Mouse (Mus musculus): ENCODE data around the gene Gm43738. TPM values are rescaled to one million over a fixed set of nuclear protein-coding genes. Genes with fewer than 3 reads are reported as not detected.

Gm43738 gene
- polyA plus RNA-seq, 1 experiment = not detected

DNA sequence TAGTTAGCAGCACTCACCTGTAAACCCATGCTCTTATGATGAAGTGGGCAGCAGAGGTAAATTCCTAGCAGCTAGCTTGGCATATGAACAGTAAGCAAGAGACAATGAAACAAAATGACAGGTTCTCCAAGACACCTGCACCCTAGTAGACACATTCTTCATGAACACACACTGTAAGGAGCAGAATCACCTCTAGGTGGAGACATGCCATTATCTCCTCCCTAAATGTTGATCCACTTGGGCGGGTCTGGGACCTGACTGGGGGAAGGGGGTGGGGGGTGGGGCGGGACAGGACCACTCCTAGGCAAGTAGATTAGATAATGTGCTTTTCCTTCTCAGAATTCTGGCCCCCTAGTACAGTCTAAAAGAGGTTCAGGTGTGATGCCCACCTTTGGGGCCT is 14.6 kb upstream of the Gm43738 start:
- peak; percentile 23; the same call in 1 of the 2 replicates for TF ChIP-seq CTCF (IDR thresholded peaks at IDR 0.05; ENCODE audit: control insufficient read depth, insufficient read depth, low read length)
- TF ChIP-seq POLR2A (IDR thresholded peaks at IDR 0.05; ENCODE audit: borderline replicate concordance, control insufficient read depth, low read depth, low read length) = no peak
- Histone ChIP-seq H3K27ac (ENCODE audit: control insufficient read depth, insufficient read depth, low read depth, low read length, poor library complexity) (no peak overlapping the region), H3K4me1 (ENCODE audit: control insufficient read depth, insufficient read depth, low read length) (no peaks in the 10 kb centered on the region), H3K4me3 (replicated peaks; ENCODE audit: control insufficient read depth, low read depth, low read length) (no peak overlapping the region)
- 6% methylated on average over 2 of the region's 2 CpGs for WGBS

DNA sequence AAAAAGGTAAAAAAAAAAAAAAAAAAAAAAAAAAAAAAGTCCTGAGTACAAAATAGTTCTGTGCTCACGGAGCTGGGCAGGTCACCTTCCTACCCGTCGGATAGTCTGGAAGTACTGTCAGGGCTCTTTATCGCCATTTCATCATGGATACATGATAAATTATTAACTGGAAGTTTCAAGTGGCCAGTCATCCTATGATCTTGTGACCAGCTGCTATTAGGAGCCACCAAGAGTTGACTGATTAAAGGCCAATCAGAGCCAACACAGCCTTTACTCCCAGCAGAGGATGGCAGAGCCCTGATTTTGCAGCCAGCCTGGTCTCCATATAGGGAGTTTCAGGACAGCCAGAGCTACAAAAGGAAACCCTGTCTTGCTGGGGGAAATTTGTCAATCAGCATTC is 12.2 kb upstream of the Gm43738 start:
- H3K4me3 ChIP-seq (replicated peaks; ENCODE audit: control insufficient read depth, low read depth, low read length) = no peak overlapping the region
- 87% methylated on average over 4 of the region's 4 CpGs for WGBS
- no peak overlapping the region for H3K27ac ChIP-seq (ENCODE audit: control insufficient read depth, insufficient read depth, low read depth, low read length, poor library complexity)
- peaks cover 1% of the 10 kb centered on the region; the same call in 1 of the 2 replicates for H3K4me1 ChIP-seq (ENCODE audit: control insufficient read depth, insufficient read depth, low read length)
- no peak for TF ChIP-seq CTCF (IDR thresholded peaks at IDR 0.05; ENCODE audit: control insufficient read depth, insufficient read depth, low read length)
- TF ChIP-seq POLR2A (IDR thresholded peaks at IDR 0.05; ENCODE audit: borderline replicate concordance, control insufficient read depth, low read depth, low read length) = no peak

DNA sequence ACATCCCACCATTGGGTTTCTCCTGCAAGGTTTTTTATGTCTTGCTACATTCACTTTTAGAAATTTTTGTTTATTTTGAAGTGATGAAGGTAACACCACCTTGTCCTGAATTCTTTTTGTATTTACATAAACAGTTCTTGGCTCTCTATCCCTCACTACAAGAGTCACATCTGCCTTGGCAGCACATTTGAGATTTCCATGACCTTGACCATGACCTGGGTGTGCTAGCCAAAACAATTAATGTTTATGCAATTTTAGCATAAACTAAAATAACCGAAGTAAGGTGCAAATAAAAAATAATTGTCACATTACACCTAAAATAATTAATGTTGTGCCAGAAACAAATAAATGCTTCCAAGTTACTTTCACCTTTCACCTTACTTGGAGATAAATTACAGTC is 7.2 kb upstream of the Gm43738 start:
- WGBS = 75% methylated on average over 1 of the region's 1 CpGs
- TF ChIP-seq CTCF (IDR thresholded peaks at IDR 0.05; ENCODE audit: control insufficient read depth, insufficient read depth, low read length) = no peak
- no peak for TF ChIP-seq POLR2A (IDR thresholded peaks at IDR 0.05; ENCODE audit: borderline replicate concordance, control insufficient read depth, low read depth, low read length)
- Histone ChIP-seq H3K4me3 (replicated peaks; ENCODE audit: control insufficient read depth, low read depth, low read length) (no peak overlapping the region), H3K4me1 (ENCODE audit: control insufficient read depth, insufficient read depth, low read length) (peaks cover 1% of the 10 kb centered on the region; the same call in 1 of the 2 replicates), H3K27ac (ENCODE audit: control insufficient read depth, insufficient read depth, low read depth, low read length, poor library complexity) (no peak overlapping the region)

GRCm38 (mm10) chr3:89107545-89107944 is 6.6 kb upstream of the Gm43738 start:
- no peak overlapping the region for H3K4me3 ChIP-seq (replicated peaks; ENCODE audit: control insufficient read depth, low read depth, low read length)
- WGBS = 64% methylated on average over 3 of the region's 3 CpGs
- H3K27ac ChIP-seq (ENCODE audit: control insufficient read depth, insufficient read depth, low read depth, low read length, poor library complexity) = no peak overlapping the region
- TF ChIP-seq POLR2A (IDR thresholded peaks at IDR 0.05; ENCODE audit: borderline replicate concordance, control insufficient read depth, low read depth, low read length) (no peak), CTCF (IDR thresholded peaks at IDR 0.05; ENCODE audit: control insufficient read depth, insufficient read depth, low read length) (no peak)
- H3K4me1 ChIP-seq (ENCODE audit: control insufficient read depth, insufficient read depth, low read length) = peaks cover 1% of the 10 kb centered on the region; the same call in 1 of the 2 replicates

DNA sequence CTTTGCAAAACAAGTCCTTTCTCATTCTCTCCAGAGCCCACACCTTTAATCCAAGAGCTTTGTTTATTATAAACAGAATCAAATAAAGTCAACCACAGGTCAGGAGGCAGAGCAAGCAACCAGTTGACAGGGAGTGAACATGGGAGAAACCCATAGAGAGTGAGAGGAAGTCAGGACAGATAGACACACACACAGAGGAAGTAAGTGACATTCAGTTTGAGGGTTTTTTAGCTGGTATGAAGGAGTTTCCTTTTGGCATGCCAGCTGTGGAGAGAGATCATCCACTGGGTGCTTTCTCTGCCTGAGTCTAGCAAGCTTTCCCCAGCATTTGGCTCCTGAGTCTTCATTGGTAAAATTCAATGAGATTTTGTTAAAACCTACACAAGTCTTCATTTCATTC is 6.0 kb upstream of the Gm43738 start:
- no peak overlapping the region for H3K27ac ChIP-seq (ENCODE audit: control insufficient read depth, insufficient read depth, low read depth, low read length, poor library complexity)
- no peak overlapping the region for H3K4me3 ChIP-seq (replicated peaks; ENCODE audit: control insufficient read depth, low read depth, low read length)
- no peak for TF ChIP-seq POLR2A (IDR thresholded peaks at IDR 0.05; ENCODE audit: borderline replicate concordance, control insufficient read depth, low read depth, low read length)
- no peak for TF ChIP-seq CTCF (IDR thresholded peaks at IDR 0.05; ENCODE audit: control insufficient read depth, insufficient read depth, low read length)
- peaks cover 1% of the 10 kb centered on the region; the same call in 1 of the 2 replicates for H3K4me1 ChIP-seq (ENCODE audit: control insufficient read depth, insufficient read depth, low read length)

- 37% methylated on average over 4 of the region's 4 CpGs for WGBS
- peaks cover 1% of the 10 kb centered on the region; the same call in 1 of the 2 replicates for H3K4me1 ChIP-seq (ENCODE audit: control insufficient read depth, insufficient read depth, low read length)
- H3K4me3 ChIP-seq (replicated peaks; ENCODE audit: control insufficient read depth, low read depth, low read length) = no peak overlapping the region
- H3K27ac ChIP-seq (ENCODE audit: control insufficient read depth, insufficient read depth, low read depth, low read length, poor library complexity) = peak overlapping the region; percentile 67; the same call in 1 of the 2 replicates
- TF ChIP-seq CTCF (IDR thresholded peaks at IDR 0.05; ENCODE audit: control insufficient read depth, insufficient read depth, low read length) = no peak
Measured at GRCm38 (mm10) chr3:89103291-89103595, 2.3 kb upstream of the Gm43738 start.

GRCm38 (mm10) chr3:89102495-89103290 is 1.8 kb upstream of the Gm43738 start:
- 46% methylated on average over 12 of the region's 12 CpGs for WGBS
- TF ChIP-seq POLR2A (IDR thresholded peaks at IDR 0.05; ENCODE audit: borderline replicate concordance, control insufficient read depth, low read depth, low read length) = no peak
- TF ChIP-seq CTCF (IDR thresholded peaks at IDR 0.05; ENCODE audit: control insufficient read depth, insufficient read depth, low read length) = no peak
- Histone ChIP-seq H3K4me1 (ENCODE audit: control insufficient read depth, insufficient read depth, low read length) (peaks cover 1% of the 10 kb centered on the region; the same call in 1 of the 2 replicates), H3K27ac (ENCODE audit: control insufficient read depth, insufficient read depth, low read depth, low read length, poor library complexity) (peak overlapping the region; percentile 12; the same call in 1 of the 2 replicates), H3K4me3 (replicated peaks; ENCODE audit: control insufficient read depth, low read depth, low read length) (no peak overlapping the region)

- WGBS = under 1% methylated on average over 26 of the region's 26 CpGs
- H3K27ac ChIP-seq (ENCODE audit: control insufficient read depth, insufficient read depth, low read depth, low read length, poor library complexity) = peak within 1 kb of the TSS; percentile 12
- peak within 1 kb of the TSS; percentile 73 for H3K4me3 ChIP-seq (replicated peaks; ENCODE audit: control insufficient read depth, low read depth, low read length)
- peaks cover 1% of the 10 kb centered on the region; the same call in 1 of the 2 replicates for H3K4me1 ChIP-seq (ENCODE audit: control insufficient read depth, insufficient read depth, low read length)
- peak; percentile 14; the same call in 1 of the 2 replicates for TF ChIP-seq CTCF (IDR thresholded peaks at IDR 0.05; ENCODE audit: control insufficient read depth, insufficient read depth, low read length)
- TF ChIP-seq POLR2A (IDR thresholded peaks at IDR 0.05; ENCODE audit: borderline replicate concordance, control insufficient read depth, low read depth, low read length) = peak; percentile 42; the same call in 1 of the 2 replicates
Measured at GRCm38 (mm10) chr3:89101812-89102494, 1.1 kb upstream of the Gm43738 start, which contains the start of gene Fdps. Fdps (minus strand) TSS chr3:89101959.
